Mouse (Mus musculus) bone marrow macrophage, adult 2 months (primary cell): ENCODE measurements around the gene Sox5.

ENCODE experiments used
- CTCF ChIP-seq: IDR thresholded peaks from 2 replicates; pipeline ENCODE4 v1.5.1; 2012; ENCODE audit warnings: low read depth, mild to moderate bottlenecking, low read length, moderate library complexity
- POLR2A ChIP-seq: IDR thresholded peaks from 2 replicates; pipeline ENCODE4 v1.6.1; 2012; ENCODE audit warnings: mild to moderate bottlenecking, low read depth, low read length, borderline replicate concordance

DNA sequence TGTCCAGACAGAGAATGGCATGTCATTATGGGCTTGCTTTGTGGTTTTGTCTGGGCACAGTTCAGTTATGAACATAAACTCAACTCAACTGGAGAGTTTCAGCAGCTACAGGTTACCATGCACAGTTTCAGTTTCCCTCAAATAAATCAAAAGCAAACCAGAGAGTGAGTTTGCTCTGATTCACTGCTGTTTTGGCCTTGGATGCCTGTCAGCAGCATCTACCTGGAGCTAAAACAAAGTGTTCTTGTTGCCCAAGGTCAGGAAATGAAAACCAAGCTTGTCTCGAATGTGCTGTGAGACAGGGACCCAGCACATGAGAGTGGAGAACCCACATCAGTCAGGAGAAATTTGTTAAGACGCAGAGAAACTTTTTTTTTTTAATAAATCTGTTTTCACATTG is 951.6 kb downstream of the Sox5 start:
- TF ChIP-seq CTCF (no peak), POLR2A (no peak)
